Mouse (Mus musculus) embryonic facial prominence, embryonic 12.5 days (tissue): Measurements from ENCODE around the gene Gnmt. TPM values are rescaled to one million over a fixed set of nuclear protein-coding genes. Genes with fewer than 3 reads are reported as not detected.

Experiments
- ATAC-seq: fragments of 200-750 bp; cut with Nextera tagmentation; 2 replicates; pipeline ENCODE4 v1.8.0; 2017; ENCODE audit not compliant: insufficient number of reproducible peaks, insufficient read depth, low FRiP score, low TSS enrichment
- H3K27ac ChIP-seq: fragments of 300-500 bp; sonication (generic); 2 replicates; pipeline ENCODE4 v1.5.1; 2016; ENCODE audit warnings: mild to moderate bottlenecking
- H3K27me3 ChIP-seq: fragments of 300-500 bp; sonication (generic); 2 replicates; pipeline ENCODE4 v1.6.1; 2016; ENCODE audit warnings: mild to moderate bottlenecking, moderate library complexity
- H3K36me3 ChIP-seq: fragments of 300-500 bp; sonication (generic); 2 replicates; pipeline ENCODE4 v1.6.1; 2016; ENCODE audit warnings: mild to moderate bottlenecking
- H3K4me1 ChIP-seq: fragments of 300-500 bp; sonication (generic); 2 replicates; pipeline ENCODE4 v1.6.1; 2016
- H3K4me2 ChIP-seq: fragments of 300-500 bp; sonication (generic); replicated peaks from 2 replicates; pipeline ENCODE4 v1.6.1; 2016; ENCODE audit warnings: mild to moderate bottlenecking, moderate library complexity
- H3K4me3 ChIP-seq: fragments of 300-500 bp; sonication (generic); 2 replicates; pipeline ENCODE4 v1.5.1; 2016; ENCODE audit warnings: mild to moderate bottlenecking
- H3K9ac ChIP-seq: fragments of 300-500 bp; sonication (generic); 2 replicates; pipeline ENCODE4 v1.6.1; 2016; ENCODE audit warnings: mild to moderate bottlenecking, moderate library complexity
- H3K9me3 ChIP-seq: fragments of 300-500 bp; sonication (generic); 2 replicates; pipeline ENCODE4 v1.6.1; 2016; ENCODE audit warnings: mild to moderate bottlenecking, moderate library complexity
- WGBS: fragments of 180-500 bp; shearing (Covaris S2); methylation state at CpG from one replicate; pipeline ENCODE4 v1.1.7; 2016; 5-methylcytosine and 5-hydroxymethylcytosine counted together
- polyA plus RNA-seq: library from polyadenylated mRNA; unstranded; fragments of >200 nt; fragmentation: Nextera tagmentation; extraction: Ambion mirVana; gene quantifications from 2 replicates; pipeline ENCODE4 v1.2.1, GENCODE M21; 2016

The Gnmt gene
- polyA plus RNA-seq, 1 experiment from 2014 or later, result 0.69 TPM

DNA sequence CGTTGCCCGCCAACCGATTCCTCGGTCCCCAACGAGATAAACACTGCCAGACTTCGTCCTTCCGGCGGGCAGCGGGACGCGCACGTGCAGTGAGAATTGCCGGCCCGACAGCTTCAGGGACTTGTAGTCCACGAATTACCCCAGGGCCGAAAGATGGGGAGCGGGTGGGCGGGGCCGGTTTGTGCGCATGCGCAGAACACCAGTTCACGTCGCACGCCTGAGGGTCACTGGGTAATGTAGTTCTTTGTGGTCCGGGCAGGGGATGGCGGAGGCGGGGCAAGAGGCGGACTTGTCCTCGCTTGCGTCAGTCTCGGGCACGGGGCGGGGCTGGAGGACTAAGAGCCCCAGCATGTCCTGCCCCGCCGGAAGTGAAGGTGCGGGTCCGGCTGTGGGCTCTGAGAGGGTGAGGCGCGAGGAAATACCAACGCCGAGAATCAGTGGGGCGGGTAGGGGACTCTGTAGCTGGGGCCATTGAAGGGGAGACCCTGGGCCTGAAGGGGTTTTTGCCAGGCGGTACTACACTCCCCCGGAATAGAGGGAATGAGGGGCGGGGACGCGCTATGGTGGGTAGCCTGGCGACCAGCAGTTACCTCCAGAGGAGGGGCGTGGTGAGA is 48.1 kb downstream of the Gnmt start, which contains the start of gene Klhdc3:
Gene Klhdc3 (minus strand): TSS at position 155 of the 614 bp plus-strand sequence.
- peak within 1 kb of the TSS; percentile 77 for H3K9ac ChIP-seq
- no peaks in the 10 kb centered on the region for H3K9me3 ChIP-seq
- H3K4me1 ChIP-seq, result peaks cover 24% of the 10 kb centered on the region
- peaks cover 56% of the 10 kb centered on the region for H3K36me3 ChIP-seq
- under 1% methylated on average over 49 of the region's 49 CpGs for WGBS
- H3K27me3 ChIP-seq, result no peaks in the 10 kb centered on the region
- H3K27ac ChIP-seq, result peak within 1 kb of the TSS; percentile 93
- H3K4me2 ChIP-seq, result peak within 1 kb of the TSS; percentile 92
- peak; percentile 94 for ATAC-seq
- peak within 1 kb of the TSS; percentile 89 for H3K4me3 ChIP-seq

DNA sequence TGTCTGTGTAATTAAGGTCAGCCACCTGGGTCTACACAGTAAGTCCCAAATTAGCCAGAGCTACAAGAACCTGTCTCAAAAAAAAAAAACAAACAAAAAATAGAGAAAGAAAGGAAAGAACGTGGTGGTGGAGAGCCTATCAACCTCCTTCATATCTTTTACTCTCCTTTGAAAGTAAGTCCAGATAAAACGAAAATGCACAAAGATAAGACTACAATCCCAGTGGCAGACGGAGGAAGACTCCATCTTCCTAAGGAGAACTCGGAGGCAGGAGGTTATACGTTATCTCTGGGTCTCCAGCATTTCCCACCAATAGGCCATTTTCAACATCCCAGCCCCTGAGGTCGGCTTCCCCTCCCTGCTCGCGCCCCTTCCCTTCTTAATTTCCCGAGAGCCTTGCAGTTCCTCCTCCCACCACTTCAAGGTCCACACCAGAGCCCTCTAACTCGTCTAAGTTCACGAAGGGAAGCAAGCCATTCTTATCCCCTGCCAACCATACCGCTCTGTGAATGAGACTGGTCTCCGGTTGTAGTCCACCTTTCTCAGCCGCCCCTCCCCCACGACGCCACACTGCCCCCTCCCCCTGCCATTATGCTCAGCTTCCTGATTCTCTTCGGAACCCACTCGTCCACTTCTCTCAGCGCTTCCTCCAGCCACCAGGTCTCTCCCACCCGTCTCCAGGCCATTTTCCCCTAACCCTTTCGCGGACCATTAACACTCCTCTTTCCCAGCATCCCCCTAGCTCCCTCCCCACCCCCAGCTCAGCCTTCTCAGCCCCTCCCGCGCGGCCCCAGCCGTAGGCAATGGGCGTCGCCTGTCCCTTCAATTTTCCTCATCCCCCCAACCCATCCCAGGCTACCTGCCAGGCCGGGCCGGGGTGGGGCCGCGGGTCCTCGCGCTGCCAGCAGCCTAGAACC is 48.9 kb downstream of the Gnmt start:
- H3K9me3 ChIP-seq, result no peaks in the 10 kb centered on the region
- under 1% methylated on average over 34 of the region's 34 CpGs for WGBS

DNA sequence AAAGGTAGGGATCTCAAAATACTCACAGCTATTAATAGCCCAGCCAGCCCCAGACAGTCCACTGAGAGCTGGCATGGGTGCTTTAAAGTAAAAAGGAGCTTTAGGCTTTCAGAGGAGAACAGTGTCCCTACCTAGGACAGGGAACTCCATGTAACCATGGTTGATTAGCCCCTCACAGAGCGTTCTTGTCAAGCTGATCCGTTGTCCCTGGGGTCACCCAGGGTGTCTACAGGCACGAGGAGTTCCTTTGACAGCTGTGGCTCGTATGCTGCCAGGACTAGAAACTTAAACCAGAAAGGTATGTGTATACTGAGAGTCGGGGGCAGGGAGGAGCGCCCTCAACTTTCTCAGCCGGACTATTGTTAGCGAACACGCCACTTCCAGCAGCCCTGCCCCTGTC is 50.1 kb downstream of the Gnmt start:
- Histone ChIP-seq H3K27me3 (no peaks in the 10 kb centered on the region), H3K36me3 (peaks cover 49% of the 10 kb centered on the region), H3K9me3 (no peaks in the 10 kb centered on the region), H3K27ac (peak overlapping the region; percentile 57; the same call in 1 of the 2 replicates), H3K9ac (peak overlapping the region; percentile 77), H3K4me1 (peaks cover 33% of the 10 kb centered on the region), H3K4me2 (peak overlapping the region; percentile 92), H3K4me3 (peak overlapping the region; percentile 89)
- no peak for ATAC-seq
- WGBS, result 32% methylated on average over 9 of the region's 9 CpGs

More for the DNA sequence above, 48.9 kb downstream of the Gnmt start:
- H3K27me3 ChIP-seq, result no peaks in the 10 kb centered on the region
- H3K4me1 ChIP-seq, result peaks cover 25% of the 10 kb centered on the region
- H3K4me2 ChIP-seq, result peak overlapping the region; percentile 92
- peak; percentile 24 for ATAC-seq
- H3K36me3 ChIP-seq, result peaks cover 56% of the 10 kb centered on the region
- H3K9ac ChIP-seq, result peak overlapping the region; percentile 77
- H3K4me3 ChIP-seq, result peak overlapping the region; percentile 89
- H3K27ac ChIP-seq, result peak overlapping the region; percentile 93

DNA sequence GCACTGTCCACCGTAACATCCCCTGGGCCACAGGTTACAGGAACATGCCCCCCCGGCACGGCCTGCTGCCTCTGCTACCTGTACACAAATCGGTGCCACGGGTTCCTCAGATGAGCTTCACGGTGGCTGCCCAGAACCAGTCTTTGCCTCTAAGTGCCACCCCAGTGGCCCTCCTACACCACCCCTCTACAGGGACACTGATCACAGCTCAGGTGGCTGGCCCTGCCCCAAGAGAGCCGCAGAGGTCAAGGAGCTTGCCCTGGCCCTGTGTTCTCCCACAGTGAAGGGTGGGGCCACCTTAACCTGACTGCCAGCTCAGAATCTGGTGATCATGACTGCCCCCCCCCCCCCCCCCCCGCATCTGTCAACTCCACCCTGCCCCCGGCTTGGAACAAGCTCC is 50.6 kb downstream of the Gnmt start, which contains the start of gene Mea1:
Gene Mea1 (plus strand): TSS at position 378 of the 400 bp plus-strand sequence.
- Histone ChIP-seq H3K27ac (peak within 1 kb of the TSS; percentile 57; the same call in 1 of the 2 replicates), H3K9ac (peak within 1 kb of the TSS; percentile 77), H3K36me3 (peaks cover 44% of the 10 kb centered on the region)

More for the DNA sequence above, 50.6 kb downstream of the Gnmt start, which contains the start of gene Mea1:
- Histone ChIP-seq H3K9me3 (no peaks in the 10 kb centered on the region), H3K4me3 (peak within 1 kb of the TSS; percentile 89), H3K4me1 (peaks cover 35% of the 10 kb centered on the region), H3K27me3 (no peaks in the 10 kb centered on the region), H3K4me2 (peak within 1 kb of the TSS; percentile 92)
- WGBS, result 93% methylated on average over 8 of the region's 9 CpGs
- ATAC-seq, result no peak

Other genes starting within 250 kb of the Gnmt start
- 0.88 and 1.3 TPM in 2 replicates for gene Ttbk1, start 241.5 kb downstream of the Gnmt start, polyA plus RNA-seq
- gene Dnph1, start 232.5 kb downstream of the Gnmt start, polyA plus RNA-seq, result 58.2 and 63.4 TPM in 2 replicates
- gene Cul9, start 182.8 kb downstream of the Gnmt start, polyA plus RNA-seq, result 12.4 and 13.4 TPM in 2 replicates
- 10.5 and 12.0 TPM in 2 replicates for gene Srf, start 173.0 kb downstream of the Gnmt start, polyA plus RNA-seq
- gene Ptk7, start 99.7 kb downstream of the Gnmt start, polyA plus RNA-seq, result 130 and 134 TPM in 2 replicates
- gene Klc4, start 83.1 kb downstream of the Gnmt start, polyA plus RNA-seq, result 28.5 and 29.8 TPM in 2 replicates
- 98.1 and 102 TPM in 2 replicates for gene Mrpl2, start 82.9 kb downstream of the Gnmt start, polyA plus RNA-seq
- gene Cul7, start 78.8 kb downstream of the Gnmt start, polyA plus RNA-seq, result 57.3 and 61.1 TPM in 2 replicates
- gene Rrp36, start 54.8 kb downstream of the Gnmt start, polyA plus RNA-seq, result 62.6 and 67.6 TPM in 2 replicates
- gene Mea1, start 50.4 kb downstream of the Gnmt start, polyA plus RNA-seq, result 170 and 174 TPM in 2 replicates
- 134 and 137 TPM in 2 replicates for gene Klhdc3, start 48.3 kb downstream of the Gnmt start, polyA plus RNA-seq
- gene Ppp2r5d, start 24.1 kb downstream of the Gnmt start, polyA plus RNA-seq, result 110 and 111 TPM in 2 replicates
- 43.0 and 45.1 TPM in 2 replicates for gene Pex6, start 17.7 kb downstream of the Gnmt start, polyA plus RNA-seq
- 61.2 and 63.1 TPM in 2 replicates for gene Cnpy3, start 23.0 kb upstream of the Gnmt start, polyA plus RNA-seq
- 0.41 and 0.47 TPM in 2 replicates for gene Ptcra, start 34.5 kb upstream of the Gnmt start, polyA plus RNA-seq
- gene 2310039H08Rik, start 43.5 kb upstream of the Gnmt start, polyA plus RNA-seq, result 54.8 and 59.5 TPM in 2 replicates
- 180 and 184 TPM in 2 replicates for gene Rpl7l1, start 53.5 kb upstream of the Gnmt start, polyA plus RNA-seq
- gene Bicral, start 129.3 kb upstream of the Gnmt start, polyA plus RNA-seq, result 4.6 and 5.5 TPM in 2 replicates
- gene Tbcc, start 161.5 kb upstream of the Gnmt start, polyA plus RNA-seq, result 80.2 and 83.7 TPM in 2 replicates
- 0.09 TPM in 1 of 2 replicates, not detected in the other for gene Prph2, start 181.3 kb upstream of the Gnmt start, polyA plus RNA-seq